Mouse (Mus musculus) E14TG2a.4 (cell line): ENCODE results near the gene Pink1.

ENCODE experiments used
- H3K27me3 ChIP-seq: 2 replicates; pipeline ENCODE4 v1.6.1; 2014; ENCODE audit warnings: low read length, control low read depth; ENCODE audit not compliant: insufficient read depth
- H3K36me3 ChIP-seq: 2 replicates; pipeline ENCODE4 v1.6.1; 2014; ENCODE audit warnings: low read length, control low read depth; ENCODE audit not compliant: insufficient read depth
- H3K4me1 ChIP-seq: replicated peaks from 2 replicates; pipeline ENCODE4 v1.6.1; 2014; ENCODE audit warnings: low read depth, low read length, control low read depth
- H3K4me3 ChIP-seq: replicated peaks from 2 replicates; pipeline ENCODE4 v1.5.1; 2014; ENCODE audit warnings: mild to moderate bottlenecking, low read length
- H3K9me3 ChIP-seq: 2 replicates; pipeline ENCODE4 v1.6.1; 2014; ENCODE audit warnings: low read length, control low read depth
- CTCF ChIP-seq: conservative IDR thresholded peaks from 2 replicates; pipeline ENCODE4 v1.5.1; 2014; ENCODE audit warnings: low read length
- NANOG ChIP-seq: IDR thresholded peaks from 2 replicates; pipeline ENCODE4 v1.6.1; 2014; ENCODE audit warnings: borderline replicate concordance, low read length, mixed read lengths
- POU5F1 ChIP-seq: IDR thresholded peaks from 2 replicates; pipeline ENCODE4 v1.6.1; 2014; ENCODE audit warnings: low read length, borderline replicate concordance

Pink1 gene

DNA sequence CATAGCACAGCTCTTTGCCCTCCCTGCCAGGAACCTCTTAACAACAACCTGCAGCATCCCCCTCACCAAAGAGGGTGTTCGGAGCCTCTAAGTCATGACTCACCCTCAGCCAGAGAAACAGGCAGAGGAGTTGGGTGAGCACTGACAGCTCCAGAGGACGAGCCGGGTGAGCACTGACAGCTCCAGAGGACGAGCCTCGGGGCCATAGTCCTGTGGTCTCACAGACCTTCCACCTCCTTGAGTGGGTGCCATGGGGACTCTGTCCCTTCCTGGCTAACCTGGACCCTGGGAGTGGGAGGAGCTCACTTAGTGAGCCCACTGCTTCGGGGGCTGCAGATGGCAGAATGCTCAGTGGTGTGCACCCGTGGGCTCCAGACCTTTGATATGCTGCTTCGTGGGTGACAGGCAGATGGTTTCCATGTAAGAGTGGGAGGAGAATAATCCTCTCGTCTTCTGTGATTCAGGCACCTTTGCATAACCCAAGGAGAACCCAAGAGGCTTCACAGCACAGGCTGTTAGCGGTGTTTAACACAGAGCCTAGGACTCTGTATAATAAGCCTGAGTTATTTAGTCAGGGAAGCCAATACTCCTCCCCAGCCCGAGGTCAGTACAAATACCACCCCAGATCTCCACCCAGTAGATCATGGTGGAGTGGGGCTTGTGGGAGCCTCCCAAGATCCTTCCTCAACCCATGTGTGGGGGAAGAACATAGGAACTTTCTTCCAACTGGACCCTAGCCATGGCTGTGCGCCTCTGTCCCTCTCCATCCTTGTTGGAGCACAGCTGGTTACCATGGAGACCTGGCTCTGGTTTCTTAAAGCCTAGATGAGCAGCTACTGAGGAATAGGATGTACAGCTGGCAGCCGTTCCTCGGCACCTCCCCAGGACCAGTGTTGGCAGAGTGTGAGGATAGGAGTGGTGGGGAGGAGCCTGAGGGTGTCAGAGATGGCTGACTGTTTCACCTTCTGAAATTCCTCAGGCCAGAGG is 53.8 kb downstream of the Pink1 start:
- TF ChIP-seq CTCF (no peak), NANOG (no peak), POU5F1 (no peak)
- Histone ChIP-seq H3K36me3 (no peaks in the 10 kb centered on the region), H3K9me3 (no peaks in the 10 kb centered on the region), H3K4me3 (no peak overlapping the region), H3K27me3 (peaks cover 49% of the 10 kb centered on the region), H3K4me1 (peaks cover 13% of the 10 kb centered on the region)

DNA sequence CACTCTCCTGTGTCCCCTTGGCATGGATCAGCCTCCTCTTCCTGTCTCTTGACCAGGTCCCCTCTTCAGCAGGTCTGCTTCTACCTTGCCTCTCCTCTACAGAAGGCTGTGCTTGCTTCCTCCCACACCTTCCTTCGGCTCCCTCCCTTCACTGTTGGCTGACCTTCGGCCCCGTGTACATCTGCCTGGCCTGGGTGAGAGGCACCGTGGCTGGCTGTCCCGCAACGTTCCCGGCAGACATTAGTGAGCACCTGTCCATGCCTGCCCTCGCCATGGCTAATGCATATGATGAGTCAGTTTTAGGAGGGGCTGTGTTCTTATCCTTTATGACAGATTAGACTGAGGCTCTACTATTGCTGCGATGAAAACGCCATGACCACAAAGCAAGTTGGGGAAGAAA is 58.2 kb downstream of the Pink1 start:
- Histone ChIP-seq H3K4me3 (no peak overlapping the region), H3K27me3 (peaks cover 70% of the 10 kb centered on the region)

More for the DNA sequence above, 58.2 kb downstream of the Pink1 start:
- TF ChIP-seq CTCF = no peak
- no peak for TF ChIP-seq POU5F1
- TF ChIP-seq NANOG = no peak
- peaks cover 7% of the 10 kb centered on the region for H3K4me1 ChIP-seq
- no peaks in the 10 kb centered on the region for H3K9me3 ChIP-seq
- no peaks in the 10 kb centered on the region for H3K36me3 ChIP-seq
